Mouse (Mus musculus) limb, embryonic 14.5 days (tissue): ENCODE measurements around the gene Capn15. TPM values are rescaled to one million over a fixed set of nuclear protein-coding genes. Genes with fewer than 3 reads are reported as not detected.

Experiments used
- ATAC-seq: fragments of 200-750 bp; cut with Nextera tagmentation; 2 replicates; pipeline ENCODE4 v1.8.0; 2017; ENCODE audit warnings: low read depth, moderate number of reproducible peaks, moderate TSS enrichment; ENCODE audit not compliant: low FRiP score
- DNase-seq: peaks from one replicate; pipeline ENCODE4 v3.0.0-alpha.2; 2015; ENCODE audit warnings: low spot score
- H3K27ac ChIP-seq: fragments of 300-500 bp; sonication (generic); replicated peaks from 2 replicates; pipeline ENCODE4 v1.5.1; 2014; ENCODE audit warnings: low read depth, mild to moderate bottlenecking, low read length, moderate library complexity, mixed read lengths
- H3K27me3 ChIP-seq: fragments of 300-500 bp; sonication (generic); 2 replicates; pipeline ENCODE4 v1.6.1; 2014; ENCODE audit warnings: low read length, mixed read lengths; ENCODE audit not compliant: control insufficient read depth, insufficient read depth
- H3K36me3 ChIP-seq: fragments of 300-500 bp; sonication (generic); 2 replicates; pipeline ENCODE4 v1.6.1; 2014; ENCODE audit warnings: mild to moderate bottlenecking, low read length, moderate library complexity, mixed read lengths; ENCODE audit not compliant: control insufficient read depth, insufficient read depth
- H3K4me1 ChIP-seq: fragments of 300-500 bp; sonication (generic); 2 replicates; pipeline ENCODE4 v1.6.1; 2014; ENCODE audit warnings: antibody characterized with exemption, low read length, mixed read lengths; ENCODE audit not compliant: control insufficient read depth, insufficient read depth
- H3K4me2 ChIP-seq: fragments of 300-500 bp; sonication (generic); replicated peaks from 2 replicates; pipeline ENCODE4 v1.6.1; 2014; ENCODE audit warnings: low read depth, mild to moderate bottlenecking, low read length, moderate library complexity; ENCODE audit not compliant: severe bottlenecking
- H3K4me3 ChIP-seq: fragments of 300-500 bp; sonication (generic); replicated peaks from 2 replicates; pipeline ENCODE4 v1.5.1; 2014; ENCODE audit warnings: low read length
- H3K9ac ChIP-seq: fragments of 300-500 bp; sonication (generic); 2 replicates; pipeline ENCODE4 v1.6.1; 2014; ENCODE audit warnings: mild to moderate bottlenecking, low read depth, low read length, moderate library complexity; ENCODE audit not compliant: severe bottlenecking
- H3K9me3 ChIP-seq: fragments of 300-500 bp; sonication (generic); 2 replicates; pipeline ENCODE4 v1.6.1; 2016; ENCODE audit warnings: low read length; ENCODE audit not compliant: control insufficient read depth
- POLR2A ChIP-seq: fragments of 200-500 bp; IDR thresholded peaks from 2 replicates; pipeline ENCODE4 v1.8.0; 2012; ENCODE audit warnings: inconsistent platforms, mild to moderate bottlenecking, moderate library complexity, borderline replicate concordance; ENCODE audit not compliant: insufficient read depth, insufficient read length; ENCODE audit errors: extremely low read depth
- WGBS: fragments of 180-500 bp; shearing (Covaris S2); extraction: QIAGEN DNeasy Blood & Tissue Kit; methylation state at CpG from one replicate; pipeline ENCODE4 v1.1.7; 2014; 5-methylcytosine and 5-hydroxymethylcytosine counted together
- polyA plus RNA-seq, 2 experiments: library from polyadenylated mRNA; depleted of rRNA in 1 of 2; stranded (reverse) in 1 of 2; unstranded in 1 of 2; fragments of >200 nt; fragmentation: Nextera tagmentation in 1 of 2; extraction: Ambion mirVana in 1 of 2; gene quantifications; 2 replicates each; pipeline versions ENCODE4 v1.2.1 to v1.2.3; 2012 to 2014

Capn15 gene
- polyA plus RNA-seq, 2 experiments: 31.0 to 50.1 TPM

DNA sequence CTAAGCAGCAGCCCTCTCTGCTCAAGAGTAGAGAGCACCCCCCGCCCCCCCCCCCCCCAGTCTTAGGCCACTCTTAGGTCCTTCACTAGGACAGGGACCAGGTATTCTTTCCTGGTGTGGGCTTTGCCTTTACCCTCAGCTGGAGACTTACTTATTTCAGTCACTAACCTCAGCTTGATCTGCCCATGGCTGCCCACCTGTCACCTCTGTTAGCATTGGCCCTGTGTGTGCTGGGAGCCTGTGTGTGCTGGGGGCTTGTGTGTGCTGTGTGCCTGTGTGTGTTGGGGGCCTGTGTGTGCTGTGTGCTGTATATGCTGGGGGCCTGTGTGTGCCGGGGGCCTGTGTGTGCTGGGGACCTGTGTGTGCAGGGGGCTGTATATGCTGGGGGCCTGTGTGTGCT lies 30.9 kb downstream of the Capn15 start:
- no peak for TF ChIP-seq POLR2A
- WGBS: 75% methylated on average over 1 of the region's 2 CpGs
- H3K27me3 ChIP-seq: peaks cover 39% of the 10 kb centered on the region
- DNase-seq (no peak), ATAC-seq (no peak)
- peaks cover 18% of the 10 kb centered on the region for H3K36me3 ChIP-seq
- no peak overlapping the region for H3K27ac ChIP-seq
- H3K9ac ChIP-seq: no peak overlapping the region
- no peak overlapping the region for H3K4me2 ChIP-seq
- peaks cover 9% of the 10 kb centered on the region; the same call in 1 of the 2 replicates for H3K4me1 ChIP-seq
- no peaks in the 10 kb centered on the region for H3K9me3 ChIP-seq
- H3K4me3 ChIP-seq: no peak overlapping the region

DNA sequence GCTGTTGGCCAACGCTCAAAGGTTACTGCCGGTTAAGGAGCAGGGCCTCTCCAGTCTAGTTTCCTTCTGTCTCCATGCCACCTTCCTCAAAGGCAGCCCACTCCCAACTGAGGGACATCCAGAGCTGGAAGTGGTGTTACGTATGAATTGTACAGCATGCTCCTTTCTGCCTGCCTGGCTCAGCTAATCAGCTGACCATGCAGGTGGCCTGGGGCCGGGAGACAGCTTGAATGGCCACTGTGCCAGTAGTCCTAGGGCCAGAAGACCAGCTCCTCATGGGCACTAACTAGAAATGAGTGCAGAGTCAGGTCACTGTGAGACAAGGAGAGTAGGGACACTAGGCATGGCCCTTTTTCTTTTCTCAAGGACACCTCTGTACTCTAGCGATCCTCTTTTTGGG lies 32.4 kb downstream of the Capn15 start:
- no peak for ATAC-seq
- no peak for TF ChIP-seq POLR2A

DNA sequence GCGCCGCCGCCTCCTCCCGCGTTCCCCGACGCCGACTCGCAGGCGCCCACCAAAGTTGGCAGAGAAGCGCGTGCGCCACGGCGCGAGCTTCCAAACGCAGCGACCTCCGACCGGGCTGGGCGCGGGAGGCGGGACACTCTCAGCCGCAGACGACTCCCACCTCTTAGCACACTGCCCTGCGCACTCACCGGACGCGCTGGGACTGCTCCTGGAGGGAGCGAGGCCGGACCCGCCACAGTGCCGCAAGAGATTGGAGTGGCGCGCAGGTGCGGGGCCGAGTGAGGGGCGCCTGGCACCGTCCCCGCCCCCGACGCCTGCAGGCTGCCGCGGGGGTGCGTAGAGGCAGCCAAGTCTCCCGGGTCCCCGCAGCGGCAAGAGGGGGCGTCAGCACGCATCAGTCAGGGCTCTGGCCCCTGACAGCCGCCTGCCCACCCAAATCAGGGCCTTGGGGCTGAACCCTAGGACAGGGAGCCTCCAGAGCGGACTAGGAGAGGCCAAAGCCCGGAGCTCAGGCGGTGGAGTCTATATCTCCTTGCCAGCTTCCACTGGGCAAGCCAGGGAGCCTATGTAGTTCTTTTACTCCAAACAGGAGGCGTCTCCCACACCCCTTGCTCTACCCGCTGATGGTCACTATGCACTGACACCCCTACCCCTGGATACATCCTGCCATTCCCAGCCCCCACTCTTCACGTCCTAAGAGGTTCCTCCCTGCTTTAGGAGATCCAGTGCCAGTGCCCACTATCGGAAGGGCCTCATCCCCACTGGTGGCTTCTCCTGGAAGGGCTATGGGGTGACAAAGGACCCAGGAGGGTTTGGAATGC lies 33.6 kb downstream of the Capn15 start, which contains the start of gene A930017K11Rik:
Gene A930017K11Rik (minus strand): TSS at position 763 of the 821 bp plus-strand sequence.
- Histone ChIP-seq H3K4me3 (peak within 1 kb of the TSS; percentile 40), H3K27me3 (peaks cover 39% of the 10 kb centered on the region), H3K4me1 (peaks cover 9% of the 10 kb centered on the region; the same call in 1 of the 2 replicates), H3K9ac (peak within 1 kb of the TSS; percentile 47), H3K9me3 (no peaks in the 10 kb centered on the region), H3K27ac (no peak within 1 kb of the TSS), H3K4me2 (peak within 1 kb of the TSS; percentile 70), H3K36me3 (no peaks in the 10 kb centered on the region)
- ATAC-seq (no peak), DNase-seq (no peak)
- TF ChIP-seq POLR2A: no peak
- WGBS: 2% methylated on average over 29 of the region's 58 CpGs

More for the DNA sequence above, 32.4 kb downstream of the Capn15 start:
- peaks cover 6% of the 10 kb centered on the region for H3K36me3 ChIP-seq
- H3K4me3 ChIP-seq: no peak overlapping the region
- H3K4me2 ChIP-seq: no peak overlapping the region
- no peak overlapping the region for H3K9ac ChIP-seq
- peaks cover 9% of the 10 kb centered on the region; the same call in 1 of the 2 replicates for H3K4me1 ChIP-seq
- peaks cover 39% of the 10 kb centered on the region for H3K27me3 ChIP-seq
- WGBS: 77% methylated on average over 5 of the region's 5 CpGs
- no peaks in the 10 kb centered on the region for H3K9me3 ChIP-seq
- DNase-seq: no peak
- no peak overlapping the region for H3K27ac ChIP-seq

DNA sequence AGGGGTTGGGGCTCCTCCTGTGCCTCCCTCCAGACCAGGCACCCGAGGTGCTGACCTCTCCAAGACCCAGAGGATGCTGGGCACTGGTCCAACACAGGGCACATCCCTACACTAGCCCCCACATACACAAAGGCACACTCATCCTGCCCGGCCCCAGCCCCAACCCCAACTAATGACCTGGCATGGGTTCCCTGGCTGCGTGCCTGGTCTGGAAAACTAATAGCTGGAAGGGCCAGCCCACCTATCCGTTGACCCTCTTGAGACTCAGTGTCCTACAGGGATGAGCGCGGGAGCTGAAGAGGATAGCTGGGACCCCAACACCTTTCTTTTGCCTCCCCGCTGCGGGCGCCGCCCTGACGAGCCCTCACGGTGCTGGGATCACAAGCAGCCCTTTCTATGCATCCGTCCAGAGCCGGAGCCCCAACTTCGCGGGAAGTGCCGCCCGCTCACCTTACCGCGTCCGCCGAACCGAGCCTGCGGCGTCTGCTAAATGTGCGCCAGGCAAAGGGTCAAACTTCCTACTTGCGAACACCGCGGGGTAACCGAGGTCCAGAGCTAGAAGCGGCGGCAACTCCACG lies 34.3 kb downstream of the Capn15 start:
- Histone ChIP-seq H3K4me2 (peak overlapping the region; percentile 70), H3K9ac (peak overlapping the region; percentile 47), H3K4me1 (peaks cover 9% of the 10 kb centered on the region; the same call in 1 of the 2 replicates), H3K27ac (no peak overlapping the region), H3K27me3 (peaks cover 39% of the 10 kb centered on the region), H3K36me3 (no peaks in the 10 kb centered on the region), H3K4me3 (peak overlapping the region; percentile 40), H3K9me3 (no peaks in the 10 kb centered on the region)
- 0% methylated on average over 32 of the region's 33 CpGs for WGBS
- no peak for ATAC-seq
- no peak for TF ChIP-seq POLR2A
- no peak for DNase-seq

DNA sequence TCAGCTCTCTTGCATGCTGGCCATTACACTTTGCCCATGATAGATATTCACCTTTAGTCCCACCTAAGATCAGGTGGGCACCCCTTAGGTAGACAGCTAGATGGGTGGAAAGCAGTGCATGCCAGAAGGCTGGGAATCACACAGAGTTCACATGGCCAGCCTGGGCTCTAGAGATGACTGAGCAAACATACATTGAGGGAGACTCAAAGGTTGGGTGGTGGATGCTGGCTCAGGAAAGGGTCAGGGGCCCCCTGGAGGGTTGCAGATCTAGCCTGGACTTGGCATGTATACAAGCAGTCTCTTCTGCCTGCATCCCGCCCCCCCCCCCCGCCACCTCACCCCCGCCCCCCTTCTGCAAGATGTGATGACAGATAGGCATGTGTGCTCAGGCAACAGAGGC lies 34.9 kb downstream of the Capn15 start:
- Histone ChIP-seq H3K36me3 (no peaks in the 10 kb centered on the region), H3K9me3 (no peaks in the 10 kb centered on the region), H3K4me2 (no peak overlapping the region; the same call in 1 of the 2 replicates), H3K9ac (no peak overlapping the region), H3K27me3 (peaks cover 39% of the 10 kb centered on the region), H3K4me3 (no peak overlapping the region), H3K4me1 (peaks cover 9% of the 10 kb centered on the region; the same call in 1 of the 2 replicates), H3K27ac (no peak overlapping the region)
- 0% methylated on average over 2 of the region's 3 CpGs for WGBS
- DNase-seq (no peak), ATAC-seq (no peak)
- TF ChIP-seq POLR2A: no peak
